24 mouse cellular contexts compared by ENCODE assay signal in the genomic region with DNA sequence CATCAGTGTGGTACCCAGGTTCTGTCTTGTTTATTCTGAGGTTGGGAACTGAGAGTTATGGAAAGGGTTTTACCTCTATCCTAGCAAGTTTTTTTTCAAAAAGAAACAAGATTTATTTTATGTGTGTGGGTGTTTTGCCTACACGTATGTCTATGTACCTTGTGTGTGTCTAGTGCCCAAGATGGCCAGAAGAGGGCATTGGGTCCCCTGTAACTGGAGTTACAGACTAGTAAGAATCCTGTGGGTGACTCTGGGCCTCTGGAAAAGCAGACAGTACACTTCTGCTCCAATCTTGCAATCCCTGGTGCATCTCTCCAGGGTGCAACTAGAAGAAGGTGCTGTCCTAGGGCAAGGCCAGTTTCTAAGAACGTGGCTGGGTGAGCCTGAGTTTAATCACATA.
A peak's percentile ranks its signal among the peaks of the same experiment; 100 is the strongest.
DNase-seq lines count a peak whose midpoint lies in the region; ATAC-seq and TF ChIP-seq lines count a peak whose summit lies in the region.
"Had no signal": no experiment of that assay in that cellular context is flagged by ENCODE, and none has a peak within 500 bp of the region (broad histone marks: within the 10 kb centered on the region; RNA-seq: fewer than 3 reads in every experiment).

No protein-coding gene starts in this region.

- no peak overlapping the region for H3K9ac ChIP-seq in heart, postnatal 0 days (replicated peaks; ENCODE audit: low read depth, low read length)
- H3K9ac ChIP-seq in heart, adult 2 months (ENCODE audit: low read depth, low read length): no peak overlapping the region
- no peak overlapping the region for H3K9ac ChIP-seq in liver, postnatal 0 days (replicated peaks)
- H3K9ac ChIP-seq in liver, embryonic 12.5 days: no peak overlapping the region
- H3K9ac ChIP-seq: heart, embryonic 13.5 days; hindbrain, embryonic 12.5 days; kidney, embryonic 15.5 days; midbrain, embryonic 13.5 days; neural tube, embryonic 12.5 days had no signal

- no peaks in the 10 kb centered on the region for H3K9me3 ChIP-seq in heart, postnatal 0 days (replicated peaks; ENCODE audit: control insufficient read depth, low read length)
- no peaks in the 10 kb centered on the region for H3K9me3 ChIP-seq in liver, postnatal 0 days (ENCODE audit: low read length)
- no peaks in the 10 kb centered on the region for H3K9me3 ChIP-seq in liver, embryonic 12.5 days (replicated peaks)
- H3K9me3 ChIP-seq: heart, embryonic 13.5 days; hindbrain, embryonic 12.5 days; kidney, embryonic 15.5 days; limb, embryonic 10.5 days; midbrain, embryonic 13.5 days; neural tube, embryonic 12.5 days had no signal

- no peaks in the 10 kb centered on the region for H3K4me1 ChIP-seq in heart, postnatal 0 days (ENCODE audit: control insufficient read depth, insufficient read depth)
- no peaks in the 10 kb centered on the region for H3K4me1 ChIP-seq in heart, adult 2 months (ENCODE audit: control insufficient read depth, insufficient read depth, low read length)
- no peaks in the 10 kb centered on the region for H3K4me1 ChIP-seq in liver, postnatal 0 days (ENCODE audit: insufficient read depth)
- H3K4me1 ChIP-seq in liver, embryonic 12.5 days: no peaks in the 10 kb centered on the region
- H3K4me1 ChIP-seq: heart, embryonic 13.5 days; kidney, embryonic 15.5 days had no signal

- no peak overlapping the region for H3K4me3 ChIP-seq in heart, postnatal 0 days (ENCODE audit: low read depth, low read length)
- H3K4me3 ChIP-seq in heart, adult 2 months: no peak overlapping the region
- no peak overlapping the region for H3K4me3 ChIP-seq in liver, postnatal 0 days (ENCODE audit: low read depth, low read length)
- no peak overlapping the region for H3K4me3 ChIP-seq in liver, embryonic 12.5 days
- H3K4me3 ChIP-seq: heart, embryonic 13.5 days; hindbrain, embryonic 12.5 days; kidney, embryonic 15.5 days; limb, embryonic 10.5 days; megakaryocyte, embryonic 14.5 days; midbrain, embryonic 13.5 days; neural tube, embryonic 12.5 days had no signal

- H3K79me2 ChIP-seq in heart, adult 2 months (replicated peaks; ENCODE audit: control insufficient read depth, insufficient read depth, low read length): no peaks in the 10 kb centered on the region

- no peak for TF ChIP-seq POLR2A in heart, adult 2 months (IDR thresholded peaks at IDR 0.05; ENCODE audit: insufficient read depth, low read depth, low read length)

- WGBS in heart, postnatal 0 days: 68% methylated on average over 2 of the region's 2 CpGs
- WGBS in heart, adult 2 months: 76% methylated on average over 2 of the region's 2 CpGs
- 63% methylated on average over 2 of the region's 2 CpGs for WGBS in liver, postnatal 0 days (ENCODE audit: insufficient replicate concordance)
- WGBS in liver, embryonic 12.5 days (ENCODE audit: insufficient replicate concordance): 52% methylated on average over 2 of the region's 2 CpGs

- no peak overlapping the region for H3K4me2 ChIP-seq in heart, postnatal 0 days (ENCODE audit: low read depth, low read length)
- no peak overlapping the region for H3K4me2 ChIP-seq in liver, postnatal 0 days (ENCODE audit: low read depth, low read length)
- no peak overlapping the region for H3K4me2 ChIP-seq in liver, embryonic 12.5 days
- H3K4me2 ChIP-seq: heart, embryonic 13.5 days; hindbrain, embryonic 12.5 days; kidney, embryonic 15.5 days; midbrain, embryonic 13.5 days; neural tube, embryonic 12.5 days had no signal

- DNase-seq in heart, postnatal 0 days (ENCODE audit: low spot score): no peak
- DNase-seq in heart, adult 2 months: no peak
- no peak for DNase-seq in liver, postnatal 0 days
- peak; percentile 59 for DNase-seq in 416B (ENCODE audit: low read depth)
- peak; percentile 10 for DNase-seq in NIH3T3 (ENCODE audit: low read depth)
- no peak for DNase-seq in left cerebral cortex, postnatal 14 days (ENCODE audit: low spot score in 2 of 2)
- DNase-seq: adrenal gland, postnatal 25 days; cerebellum, adult 9-10 months; gastrocnemius, postnatal 14 days; heart, adult 18-20 months; liver; lung, postnatal 36 days; right cerebral cortex, postnatal 25 days; spleen, adult 18-20 months; thymus, postnatal 25 days had no signal

- no peak for ATAC-seq in heart, postnatal 0 days (ENCODE audit: insufficient read depth, low read depth)
- no peak for ATAC-seq in liver, postnatal 0 days
- no peak for ATAC-seq in liver, embryonic 12.5 days
- ATAC-seq: forebrain, embryonic 14.5 days; midbrain, embryonic 13.5 days had no signal

- no peak for TF ChIP-seq EP300 in heart, postnatal 0 days (IDR thresholded peaks at IDR 0.05; ENCODE audit: low read depth)
- no peak for TF ChIP-seq EP300 in heart, adult 2 months (IDR thresholded peaks at IDR 0.05; ENCODE audit: insufficient read depth, low read depth, low read length)
- TF ChIP-seq EP300 in liver, postnatal 0 days (IDR thresholded peaks at IDR 0.05; ENCODE audit: low read depth): no peak

- peak; percentile 12 for TF ChIP-seq CTCF in heart, postnatal 0 days (IDR thresholded peaks at IDR 0.05; ENCODE audit: low read depth)
- TF ChIP-seq CTCF in heart, adult 2 months (IDR thresholded peaks at IDR 0.05): no peak
- peak; percentile 37 for TF ChIP-seq CTCF in liver, postnatal 0 days (IDR thresholded peaks at IDR 0.05; ENCODE audit: low read depth)

- H3K27ac ChIP-seq in heart, postnatal 0 days (ENCODE audit: low read depth): no peak overlapping the region
- H3K27ac ChIP-seq in heart, adult 2 months: no peak overlapping the region
- no peak overlapping the region for H3K27ac ChIP-seq in liver, postnatal 0 days (ENCODE audit: low read depth)
- no peak overlapping the region for H3K27ac ChIP-seq in liver, embryonic 12.5 days
- H3K27ac ChIP-seq: heart, embryonic 13.5 days; hindbrain, embryonic 12.5 days; kidney, embryonic 15.5 days; limb, embryonic 10.5 days; midbrain, embryonic 13.5 days; neural tube, embryonic 12.5 days had no signal

- no peaks in the 10 kb centered on the region for H3K36me3 ChIP-seq in heart, postnatal 0 days (replicated peaks; ENCODE audit: control insufficient read depth, insufficient read depth, low read length)
- H3K36me3 ChIP-seq in heart, adult 2 months (ENCODE audit: control insufficient read depth, insufficient read depth, low read length): no peaks in the 10 kb centered on the region
- no peaks in the 10 kb centered on the region for H3K36me3 ChIP-seq in liver, postnatal 0 days (replicated peaks; ENCODE audit: insufficient read depth, low read length)
- no peaks in the 10 kb centered on the region for H3K36me3 ChIP-seq in liver, embryonic 12.5 days
- H3K36me3 ChIP-seq: heart, embryonic 13.5 days; hindbrain, embryonic 12.5 days; kidney, embryonic 15.5 days; limb, embryonic 10.5 days; midbrain, embryonic 13.5 days; neural tube, embryonic 12.5 days had no signal

- no peaks in the 10 kb centered on the region for H3K27me3 ChIP-seq in heart, postnatal 0 days (ENCODE audit: control insufficient read depth, insufficient read depth, low read length)
- H3K27me3 ChIP-seq in heart, adult 2 months (ENCODE audit: control insufficient read depth, insufficient read depth, low read length): no peaks in the 10 kb centered on the region
- no peaks in the 10 kb centered on the region for H3K27me3 ChIP-seq in liver, postnatal 0 days (ENCODE audit: insufficient read depth, low read length)
- H3K27me3 ChIP-seq in liver, embryonic 12.5 days (replicated peaks): no peaks in the 10 kb centered on the region; the same call in 1 of the 2 replicates
- H3K27me3 ChIP-seq: hindbrain, embryonic 12.5 days; neural tube, embryonic 12.5 days had no signal

- intact Hi-C loops in heart, adult 2 months (cut with DNase I): loop anchor here (5.0 kb wide), 1 partner anchor 256 kb away; no protein-coding TSS in a partner anchor
- intact Hi-C loops in left cerebral cortex, postnatal 14 days (cut with DNase I): loop anchor here (5.0 kb wide), 1 partner anchor 461 kb away; no protein-coding TSS in a partner anchor

Comparison
In these comparisons a context has a peak if more than half of its experiments do, and no peak if none do; other contexts are left out.
1. DNase-seq: peak in 416B (single experiment) and NIH3T3 (single experiment); none in heart, postnatal 0 days (single experiment), heart, adult 2 months (0 of 2), liver, postnatal 0 days (single experiment) and left cerebral cortex, postnatal 14 days (0 of 2).